Mouse (Mus musculus) neural tube, embryonic 11.5 days (tissue): ENCODE data around the gene Rps16. TPM values are rescaled to one million over a fixed set of nuclear protein-coding genes. Genes with fewer than 3 reads are reported as not detected.

Experiments
- ATAC-seq: fragments of 200-750 bp; cut with Nextera tagmentation; 2 replicates; pipeline ENCODE4 v1.8.0; 2017; ENCODE audit warnings: moderate number of reproducible peaks, mild to moderate bottlenecking, moderate TSS enrichment, moderate library complexity; ENCODE audit not compliant: insufficient read depth, low FRiP score, low TSS enrichment
- DNase-seq: peaks from one replicate; pipeline ENCODE4 v3.0.0-alpha.2; 2015; ENCODE audit warnings: low spot score
- H3K27ac ChIP-seq: fragments of 300-500 bp; sonication (generic); 2 replicates; pipeline ENCODE4 v1.5.1; 2014; ENCODE audit warnings: low read depth, mild to moderate bottlenecking, low read length
- H3K27me3 ChIP-seq: fragments of 300-500 bp; sonication (generic); 2 replicates; pipeline ENCODE4 v1.6.1; 2014; ENCODE audit warnings: mild to moderate bottlenecking, low read length, mixed read lengths; ENCODE audit not compliant: control insufficient read depth, insufficient read depth
- H3K36me3 ChIP-seq: fragments of 300-500 bp; sonication (generic); 2 replicates; pipeline ENCODE4 v1.6.1; 2014; ENCODE audit warnings: mild to moderate bottlenecking, low read length, moderate library complexity, mixed read lengths; ENCODE audit not compliant: control insufficient read depth, insufficient read depth
- H3K4me1 ChIP-seq: fragments of 300-500 bp; sonication (generic); 2 replicates; pipeline ENCODE4 v1.6.1; 2014; ENCODE audit warnings: low read length, mixed read lengths; ENCODE audit not compliant: control insufficient read depth, insufficient read depth
- H3K4me2 ChIP-seq: fragments of 300-500 bp; sonication (generic); 2 replicates; pipeline ENCODE4 v1.6.1; 2014; ENCODE audit warnings: low read depth, mild to moderate bottlenecking, moderate library complexity
- H3K4me3 ChIP-seq: fragments of 300-500 bp; sonication (generic); 2 replicates; pipeline ENCODE4 v1.5.1; 2014; ENCODE audit warnings: low read depth, low read length
- H3K9ac ChIP-seq: fragments of 300-500 bp; sonication (generic); 2 replicates; pipeline ENCODE4 v1.6.1; 2014; ENCODE audit warnings: mild to moderate bottlenecking, low read length
- H3K9me3 ChIP-seq: fragments of 300-500 bp; sonication (generic); 2 replicates; pipeline ENCODE4 v1.6.1; 2016; ENCODE audit warnings: low read length; ENCODE audit not compliant: control insufficient read depth
- WGBS: fragments of 180-500 bp; shearing (Covaris S2); extraction: QIAGEN DNeasy Blood & Tissue Kit; methylation state at CpG from one replicate; pipeline ENCODE4 v1.1.7; 2014; 5-methylcytosine and 5-hydroxymethylcytosine counted together
- polyA plus RNA-seq: library from polyadenylated mRNA; unstranded; fragments of >200 nt; fragmentation: Nextera tagmentation; extraction: Ambion mirVana; gene quantifications from 2 replicates; pipeline ENCODE4 v1.2.1, GENCODE M21; 2014

Rps16 gene
- polyA plus RNA-seq, 1 experiment from 2014 or later, result 780 TPM

GRCm38 (mm10) chr7:28339213-28339917 lies 11.1 kb upstream of the Rps16 start:
- 0 out of 2 replicates have a peak, but pooled peaks cover 6% of the 10 kb centered on the region for H3K4me1 ChIP-seq
- H3K9ac ChIP-seq, result peak overlapping the region; percentile 95
- DNase-seq (peak; percentile 49), ATAC-seq (0 out of 2 replicates have a peak, but pooled peaks have one; percentile 1)
- H3K4me3 ChIP-seq, result peak overlapping the region; percentile 97
- no peaks in the 10 kb centered on the region for H3K27me3 ChIP-seq
- H3K27ac ChIP-seq, result peak overlapping the region; percentile 76; the same call in 1 of the 2 replicates
- peak overlapping the region; percentile 62 for H3K4me2 ChIP-seq
- H3K36me3 ChIP-seq, result no peaks in the 10 kb centered on the region
- 82% methylated on average over 19 of the region's 19 CpGs for WGBS
- no peaks in the 10 kb centered on the region for H3K9me3 ChIP-seq

DNA sequence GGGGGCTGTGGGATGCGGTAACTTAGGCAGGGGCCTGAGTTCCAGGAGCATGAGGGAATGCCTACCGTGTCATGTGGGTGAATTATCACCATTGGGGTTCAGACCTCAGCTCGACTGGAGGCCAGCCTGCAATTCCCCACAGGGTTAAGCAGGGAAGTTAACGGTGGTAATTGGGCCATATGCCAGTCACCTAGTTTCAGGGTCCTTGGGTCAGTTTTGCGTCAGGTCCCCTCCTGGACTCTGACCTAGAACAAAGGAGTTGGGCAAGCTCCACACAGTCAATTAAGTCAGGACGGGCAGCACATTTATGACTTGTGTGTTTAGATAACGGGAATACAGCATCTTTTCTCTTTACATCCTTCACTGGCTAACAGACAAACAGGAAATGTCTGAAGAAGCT lies 9.1 kb upstream of the Rps16 start:
- H3K4me3 ChIP-seq, result no peak overlapping the region
- H3K9ac ChIP-seq, result no peak overlapping the region
- ATAC-seq (no peak), DNase-seq (no peak)
- H3K27ac ChIP-seq, result no peak overlapping the region
- 21% methylated on average over 7 of the region's 7 CpGs for WGBS
- no peak overlapping the region for H3K4me2 ChIP-seq
- no peaks in the 10 kb centered on the region for H3K27me3 ChIP-seq
- 0 out of 2 replicates have a peak, but pooled peaks cover 6% of the 10 kb centered on the region for H3K4me1 ChIP-seq
- H3K9me3 ChIP-seq, result no peaks in the 10 kb centered on the region
- H3K36me3 ChIP-seq, result no peaks in the 10 kb centered on the region

GRCm38 (mm10) chr7:28344637-28345036 lies 5.8 kb upstream of the Rps16 start:
- 15% methylated on average over 4 of the region's 4 CpGs for WGBS
- Histone ChIP-seq H3K4me3 (no peak overlapping the region), H3K4me2 (no peak overlapping the region), H3K27me3 (no peaks in the 10 kb centered on the region), H3K4me1 (no peaks in the 10 kb centered on the region), H3K9ac (no peak overlapping the region), H3K36me3 (no peaks in the 10 kb centered on the region), H3K9me3 (no peaks in the 10 kb centered on the region), H3K27ac (no peak overlapping the region)
- ATAC-seq, result no peak
- DNase-seq, result peak; percentile 76

DNA sequence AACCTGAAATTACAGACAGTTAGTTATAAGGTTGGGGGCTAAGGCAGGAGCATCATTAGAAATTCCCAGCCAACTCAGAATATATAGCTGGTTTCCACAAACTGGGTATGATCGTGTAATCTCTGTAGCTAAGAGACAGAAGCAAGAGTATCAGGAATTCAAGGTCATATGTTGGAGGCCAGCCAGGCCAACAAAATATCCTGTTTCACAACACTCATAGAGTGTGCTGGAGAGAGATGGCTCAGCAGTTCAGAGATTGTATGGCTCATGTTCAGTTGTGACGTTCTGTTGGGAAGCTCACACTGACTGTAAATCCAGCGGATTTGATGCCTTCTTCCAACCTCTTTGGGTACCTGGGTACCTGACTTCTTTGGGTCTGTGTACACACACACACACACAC lies 2.7 kb upstream of the Rps16 start:
- H3K4me2 ChIP-seq, result no peak overlapping the region
- H3K9me3 ChIP-seq, result no peaks in the 10 kb centered on the region
- 81% methylated on average over 3 of the region's 3 CpGs for WGBS
- H3K27me3 ChIP-seq, result no peaks in the 10 kb centered on the region
- H3K27ac ChIP-seq, result no peak overlapping the region
- ATAC-seq (no peak), DNase-seq (no peak)
- H3K36me3 ChIP-seq, result peaks cover 4% of the 10 kb centered on the region; the same call in 1 of the 2 replicates
- H3K4me3 ChIP-seq, result no peak overlapping the region
- peaks cover 8% of the 10 kb centered on the region for H3K4me1 ChIP-seq
- H3K9ac ChIP-seq, result no peak overlapping the region

GRCm38 (mm10) chr7:28348601-28349000 lies 1.9 kb upstream of the Rps16 start:
- Histone ChIP-seq H3K4me2 (no peak overlapping the region), H3K4me1 (peaks cover 8% of the 10 kb centered on the region), H3K27me3 (no peaks in the 10 kb centered on the region), H3K9me3 (no peaks in the 10 kb centered on the region), H3K4me3 (no peak overlapping the region), H3K36me3 (peaks cover 7% of the 10 kb centered on the region), H3K27ac (no peak overlapping the region), H3K9ac (no peak overlapping the region)
- WGBS, result 90% methylated on average over 7 of the region's 7 CpGs
- ATAC-seq (no peak), DNase-seq (no peak)

GRCm38 (mm10) chr7:28351676-28352191 lies 1.3 kb downstream of the Rps16 start:
- DNase-seq, result no peak
- peak overlapping the region; percentile 95 for H3K9ac ChIP-seq
- peak overlapping the region; percentile 89 for H3K4me3 ChIP-seq
- peaks cover 8% of the 10 kb centered on the region for H3K4me1 ChIP-seq
- H3K27me3 ChIP-seq, result no peaks in the 10 kb centered on the region
- peak overlapping the region; percentile 93 for H3K4me2 ChIP-seq
- H3K36me3 ChIP-seq, result peaks cover 14% of the 10 kb centered on the region
- no peak for ATAC-seq
- no peaks in the 10 kb centered on the region for H3K9me3 ChIP-seq
- 53% methylated on average over 4 of the region's 4 CpGs for WGBS
- no peak overlapping the region for H3K27ac ChIP-seq

DNA sequence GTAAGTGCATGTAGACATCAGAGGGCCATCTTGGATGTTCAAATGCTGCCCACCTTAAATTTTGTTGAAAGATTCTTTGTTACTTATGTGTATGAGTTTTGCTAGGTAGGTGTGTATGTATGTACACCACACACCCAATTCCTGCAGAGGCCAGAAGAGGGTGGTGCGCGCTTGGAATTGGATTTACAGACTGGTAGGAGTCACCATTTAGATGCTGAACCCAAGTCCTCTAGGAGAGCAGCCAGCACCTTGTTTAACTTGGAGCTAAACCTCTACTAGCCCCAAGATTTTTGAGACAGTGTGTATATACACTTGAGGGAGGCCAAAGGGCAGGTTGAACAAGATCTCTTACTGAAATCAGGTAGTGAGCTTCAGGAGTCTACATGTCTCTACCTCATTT lies 2.8 kb downstream of the Rps16 start:
- Histone ChIP-seq H3K36me3 (peaks cover 14% of the 10 kb centered on the region), H3K9me3 (no peaks in the 10 kb centered on the region), H3K4me2 (no peak overlapping the region), H3K27ac (no peak overlapping the region), H3K4me3 (no peak overlapping the region), H3K9ac (no peak overlapping the region), H3K27me3 (no peaks in the 10 kb centered on the region), H3K4me1 (peaks cover 8% of the 10 kb centered on the region)
- DNase-seq (no peak), ATAC-seq (no peak)
- WGBS, result 96% methylated on average over 2 of the region's 2 CpGs

DNA sequence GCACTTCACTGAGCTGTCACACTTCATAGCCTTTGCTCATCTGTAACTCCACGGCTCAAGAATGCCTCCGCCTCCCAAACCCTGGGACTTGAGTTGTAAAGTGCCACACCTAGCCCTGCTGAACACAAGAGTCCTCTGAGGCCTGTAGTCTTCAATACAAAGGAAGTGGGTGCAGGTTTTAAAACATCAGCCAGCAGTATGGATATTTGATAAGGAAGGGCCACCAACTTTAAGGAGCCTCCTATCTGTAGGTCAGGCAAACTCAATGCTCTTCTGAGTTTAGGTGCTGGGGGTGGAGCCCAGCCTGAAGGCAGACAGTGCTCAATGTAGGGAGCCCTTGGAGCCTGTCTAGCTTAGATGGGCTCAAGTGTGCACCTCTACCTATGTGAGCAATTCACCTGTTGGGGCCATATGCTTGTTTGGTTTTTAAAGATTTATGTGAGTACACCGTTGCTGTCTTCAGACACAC lies 3.7 kb downstream of the Rps16 start:
- no peak overlapping the region for H3K4me3 ChIP-seq
- WGBS, result 89% methylated on average over 3 of the region's 3 CpGs
- H3K36me3 ChIP-seq, result peaks cover 14% of the 10 kb centered on the region
- no peak overlapping the region for H3K27ac ChIP-seq
- no peak for ATAC-seq
- H3K9ac ChIP-seq, result no peak overlapping the region
- no peak overlapping the region for H3K4me2 ChIP-seq
- no peak for DNase-seq
- H3K27me3 ChIP-seq, result no peaks in the 10 kb centered on the region
- H3K9me3 ChIP-seq, result no peaks in the 10 kb centered on the region
- H3K4me1 ChIP-seq, result peaks cover 8% of the 10 kb centered on the region

DNA sequence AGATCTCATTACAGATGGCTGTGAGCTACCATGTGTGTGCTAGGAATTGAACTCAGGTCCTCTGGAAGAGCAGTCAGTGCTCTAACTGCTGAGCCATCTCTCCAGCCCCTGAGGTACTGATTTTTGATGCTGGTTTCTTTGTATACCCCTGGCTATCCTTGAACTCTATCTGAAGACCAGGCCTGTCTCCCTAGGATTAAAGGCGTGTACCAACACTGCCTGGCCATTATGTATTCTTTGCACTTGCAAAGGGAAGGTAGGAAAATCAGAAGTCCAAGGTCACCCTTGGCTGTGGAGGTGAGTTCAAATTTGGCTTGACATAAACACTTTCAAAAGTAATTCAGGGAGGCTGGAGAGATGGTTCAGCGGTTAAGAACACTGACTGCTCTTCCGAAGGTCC lies 4.1 kb downstream of the Rps16 start:
- ATAC-seq, result no peak
- H3K4me2 ChIP-seq, result no peak overlapping the region
- no peak for DNase-seq
- H3K27ac ChIP-seq, result no peak overlapping the region
- no peak overlapping the region for H3K4me3 ChIP-seq
- H3K4me1 ChIP-seq, result peaks cover 8% of the 10 kb centered on the region
- H3K9ac ChIP-seq, result no peak overlapping the region
- H3K9me3 ChIP-seq, result no peaks in the 10 kb centered on the region
- H3K36me3 ChIP-seq, result peaks cover 15% of the 10 kb centered on the region
- 88% methylated on average over 3 of the region's 3 CpGs for WGBS
- H3K27me3 ChIP-seq, result no peaks in the 10 kb centered on the region
